Mouse (Mus musculus): ENCODE measurements around the gene Opcml.

Opcml gene

GRCm38 (mm10) chr9:28251341-28251740, 460.8 kb downstream of the Opcml start:
- no peak for DNase-seq (ENCODE audit: low spot score in 2 of 2)

GRCm38 (mm10) chr9:28255128-28255904, 464.7 kb downstream of the Opcml start:
- no peak for DNase-seq (ENCODE audit: low spot score in 2 of 2)

- DNase-seq (ENCODE audit: low spot score in 2 of 2), result no peak
These were observed 465.3 kb downstream of the Opcml start for GRCm38 (mm10) chr9:28255905-28256268.

- DNase-seq (ENCODE audit: low spot score in 2 of 2), result peak; percentile 24 to 70
These were observed 470.6 kb downstream of the Opcml start for GRCm38 (mm10) chr9:28261078-28261753.

- DNase-seq (ENCODE audit: low spot score in 2 of 2), result no peak
These were observed 471.4 kb downstream of the Opcml start for GRCm38 (mm10) chr9:28262021-28262420.

- no peak for DNase-seq (ENCODE audit: low spot score in 2 of 2)
These were observed 472.3 kb downstream of the Opcml start for GRCm38 (mm10) chr9:28262896-28263295.

GRCm38 (mm10) chr9:28264761-28265160, 474.2 kb downstream of the Opcml start:
- no peak for DNase-seq (ENCODE audit: low spot score in 2 of 2)

- no peak for DNase-seq (ENCODE audit: low spot score in 2 of 2)
These were observed 483.2 kb downstream of the Opcml start for GRCm38 (mm10) chr9:28273816-28274215.

- no peak for DNase-seq (ENCODE audit: low spot score in 2 of 2)
These were observed 488.0 kb downstream of the Opcml start for GRCm38 (mm10) chr9:28278555-28278954.

GRCm38 (mm10) chr9:28281025-28281424, 490.4 kb downstream of the Opcml start:
- no peak for DNase-seq (ENCODE audit: low spot score in 2 of 2)

- no peak for DNase-seq (ENCODE audit: low spot score in 2 of 2)
These were observed 491.0 kb downstream of the Opcml start for GRCm38 (mm10) chr9:28281571-28281970.

GRCm38 (mm10) chr9:28285016-28285415, 494.4 kb downstream of the Opcml start:
- DNase-seq (ENCODE audit: low spot score in 2 of 2), result no peak

- DNase-seq (ENCODE audit: low spot score in 2 of 2), result no peak
These were observed 495.8 kb downstream of the Opcml start for GRCm38 (mm10) chr9:28286384-28286783.

GRCm38 (mm10) chr9:28287485-28287884, 496.9 kb downstream of the Opcml start:
- no peak for DNase-seq (ENCODE audit: low spot score in 2 of 2)

GRCm38 (mm10) chr9:28289696-28290330, 499.2 kb downstream of the Opcml start:
- DNase-seq (ENCODE audit: low spot score in 2 of 2), result no peak

GRCm38 (mm10) chr9:28303659-28304058, 513.1 kb downstream of the Opcml start:
- no peak for DNase-seq (ENCODE audit: low spot score in 2 of 2)

GRCm38 (mm10) chr9:28306364-28307121, 516.0 kb downstream of the Opcml start:
- no peak for DNase-seq (ENCODE audit: low spot score in 2 of 2)

- no peak for DNase-seq (ENCODE audit: low spot score in 2 of 2)
These were observed 516.5 kb downstream of the Opcml start for GRCm38 (mm10) chr9:28307122-28307430.

- DNase-seq (ENCODE audit: low spot score in 2 of 2), result no peak
These were observed 517.0 kb downstream of the Opcml start for GRCm38 (mm10) chr9:28307481-28308050.

- no peak for DNase-seq (ENCODE audit: low spot score in 2 of 2)
These were observed 527.3 kb downstream of the Opcml start for GRCm38 (mm10) chr9:28317881-28318280.

GRCm38 (mm10) chr9:28319021-28319755, 528.6 kb downstream of the Opcml start:
- no peak for DNase-seq (ENCODE audit: low spot score in 2 of 2)

Measured in urinary bladder, postnatal 4 days (tissue).